Mouse (Mus musculus) intestine, embryonic 16.5 days (tissue): ENCODE data around the gene Ppp1r16b. TPM values are rescaled to one million over a fixed set of nuclear protein-coding genes. Genes with fewer than 3 reads are reported as not detected.

Experiments
- ATAC-seq: fragments of 200-750 bp; cut with Nextera tagmentation; 2 replicates; pipeline ENCODE4 v1.8.0; 2017; ENCODE audit warnings: moderate TSS enrichment, moderate library complexity
- H3K27ac ChIP-seq: fragments of 300-500 bp; sonication (generic); 2 replicates; pipeline ENCODE4 v1.5.1; 2014; ENCODE audit warnings: mild to moderate bottlenecking, low read length
- H3K27me3 ChIP-seq: fragments of 300-500 bp; sonication (generic); replicated peaks from 2 replicates; pipeline ENCODE4 v1.6.1; 2014; ENCODE audit warnings: low read length, control low read depth, mixed read lengths; ENCODE audit not compliant: control insufficient read depth, insufficient read depth
- H3K36me3 ChIP-seq: fragments of 300-500 bp; sonication (generic); 2 replicates; pipeline ENCODE4 v1.6.1; 2014; ENCODE audit warnings: low read length, control low read depth; ENCODE audit not compliant: control insufficient read depth, insufficient read depth
- H3K4me1 ChIP-seq: fragments of 300-500 bp; sonication (generic); 2 replicates; pipeline ENCODE4 v1.6.1; 2014; ENCODE audit warnings: low read length, control low read depth, mixed read lengths; ENCODE audit not compliant: control insufficient read depth, insufficient read depth
- H3K4me2 ChIP-seq: fragments of 300-500 bp; sonication (generic); 2 replicates; pipeline ENCODE4 v1.6.1; 2014; ENCODE audit warnings: low read depth, low read length, control low read depth
- H3K4me3 ChIP-seq: fragments of 300-500 bp; sonication (generic); 2 replicates; pipeline ENCODE4 v1.5.1; 2014; ENCODE audit warnings: mild to moderate bottlenecking, low read length
- H3K9ac ChIP-seq: fragments of 300-500 bp; sonication (generic); 2 replicates; pipeline ENCODE4 v1.6.1; 2014; ENCODE audit warnings: low read depth, low read length
- H3K9me3 ChIP-seq: fragments of 300-500 bp; sonication (generic); 2 replicates; pipeline ENCODE4 v1.6.1; 2016; ENCODE audit warnings: low read length, control low read depth; ENCODE audit not compliant: control insufficient read depth
- WGBS: fragments of 180-500 bp; shearing (Covaris S2); extraction: QIAGEN DNeasy Blood & Tissue Kit; methylation state at CpG from one replicate; pipeline ENCODE4 v1.1.7; 2014; 5-methylcytosine and 5-hydroxymethylcytosine counted together
- polyA plus RNA-seq: library from polyadenylated mRNA; unstranded; fragments of >200 nt; fragmentation: Nextera tagmentation; extraction: Ambion mirVana; gene quantifications from 2 replicates; pipeline ENCODE4 v1.2.1, GENCODE M21; 2015

Ppp1r16b gene
- polyA plus RNA-seq, 1 experiment from 2014 or later: 3.5 TPM

DNA sequence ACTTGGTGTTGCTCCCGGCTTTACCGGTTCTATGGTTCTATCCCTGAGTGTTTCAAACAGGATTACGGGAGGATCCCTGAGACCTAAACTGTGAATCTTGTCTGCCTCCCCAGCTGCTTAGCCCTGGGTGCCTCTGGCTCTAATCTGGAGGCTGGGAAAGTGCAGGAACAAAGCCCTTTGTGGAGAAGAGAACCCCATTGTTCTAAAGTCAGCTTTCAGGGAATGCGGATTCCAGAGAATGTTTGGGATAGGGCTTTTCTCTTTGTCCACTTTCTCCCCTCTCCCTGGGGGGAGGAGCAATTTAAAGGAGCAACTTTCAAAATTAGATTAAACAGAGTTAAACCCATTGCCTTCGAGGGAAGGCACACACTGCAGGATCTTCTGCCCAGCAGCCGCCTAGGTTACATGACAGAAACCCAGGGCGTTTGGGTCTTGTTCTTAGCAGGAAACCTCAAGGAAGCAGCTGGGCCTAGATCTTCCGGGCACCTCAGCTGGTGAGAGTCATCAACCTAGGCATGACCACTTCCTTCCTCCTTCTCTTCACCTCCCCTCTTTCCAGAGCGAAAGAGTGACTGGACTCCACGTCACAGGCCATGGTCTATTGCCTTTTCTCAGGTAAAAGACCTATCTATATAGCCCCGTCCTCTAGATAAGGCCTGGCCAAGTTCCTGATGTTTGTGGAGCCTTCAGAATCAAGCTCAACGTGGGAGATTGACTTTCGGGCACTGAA lies 1.0 kb downstream of the Ppp1r16b start:
- Histone ChIP-seq H3K36me3 (no peaks in the 10 kb centered on the region), H3K4me3 (no peak overlapping the region), H3K4me1 (peaks cover 29% of the 10 kb centered on the region), H3K27ac (no peak overlapping the region), H3K9ac (no peak overlapping the region), H3K4me2 (0 out of 2 replicates have a peak overlapping the region, but pooled peaks have one; percentile 91), H3K9me3 (no peaks in the 10 kb centered on the region), H3K27me3 (peaks cover 32% of the 10 kb centered on the region)
- WGBS: 45% methylated on average over 13 of the region's 13 CpGs
- no peak for ATAC-seq

DNA sequence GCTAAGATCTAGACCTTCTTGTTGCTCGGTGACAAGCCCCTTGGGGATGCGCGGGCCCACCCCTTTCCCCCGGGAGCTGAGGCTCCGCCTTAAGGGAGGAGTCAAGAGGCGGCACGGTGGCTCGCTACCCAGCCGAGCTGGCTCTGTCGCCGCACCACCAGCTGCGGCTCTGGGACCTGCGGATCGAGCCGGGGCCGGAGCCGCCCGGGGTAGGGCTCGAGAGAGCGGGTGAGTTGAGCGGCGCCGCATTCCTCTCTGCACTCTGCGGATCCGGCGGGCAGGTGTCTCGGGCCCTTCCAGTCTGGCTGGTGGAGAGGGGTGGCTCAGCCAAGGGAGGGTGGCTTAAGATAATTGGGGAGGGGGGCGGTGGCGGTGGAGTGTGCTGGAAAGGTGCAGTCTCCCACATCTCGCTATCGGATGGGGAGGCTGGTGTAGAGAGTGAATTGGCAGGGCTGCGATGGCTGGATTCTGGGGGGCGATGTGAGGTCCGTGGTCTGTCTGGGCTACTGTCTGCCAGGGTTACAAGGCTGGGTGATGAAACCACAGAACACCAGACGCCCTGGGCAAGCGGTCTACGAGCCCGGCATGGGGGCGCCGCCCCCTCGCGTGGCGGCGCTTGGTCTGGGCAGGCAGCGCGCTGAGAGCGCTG lies 1.9 kb downstream of the Ppp1r16b start:
- H3K36me3 ChIP-seq: no peaks in the 10 kb centered on the region
- H3K4me1 ChIP-seq: peaks cover 29% of the 10 kb centered on the region

DNA sequence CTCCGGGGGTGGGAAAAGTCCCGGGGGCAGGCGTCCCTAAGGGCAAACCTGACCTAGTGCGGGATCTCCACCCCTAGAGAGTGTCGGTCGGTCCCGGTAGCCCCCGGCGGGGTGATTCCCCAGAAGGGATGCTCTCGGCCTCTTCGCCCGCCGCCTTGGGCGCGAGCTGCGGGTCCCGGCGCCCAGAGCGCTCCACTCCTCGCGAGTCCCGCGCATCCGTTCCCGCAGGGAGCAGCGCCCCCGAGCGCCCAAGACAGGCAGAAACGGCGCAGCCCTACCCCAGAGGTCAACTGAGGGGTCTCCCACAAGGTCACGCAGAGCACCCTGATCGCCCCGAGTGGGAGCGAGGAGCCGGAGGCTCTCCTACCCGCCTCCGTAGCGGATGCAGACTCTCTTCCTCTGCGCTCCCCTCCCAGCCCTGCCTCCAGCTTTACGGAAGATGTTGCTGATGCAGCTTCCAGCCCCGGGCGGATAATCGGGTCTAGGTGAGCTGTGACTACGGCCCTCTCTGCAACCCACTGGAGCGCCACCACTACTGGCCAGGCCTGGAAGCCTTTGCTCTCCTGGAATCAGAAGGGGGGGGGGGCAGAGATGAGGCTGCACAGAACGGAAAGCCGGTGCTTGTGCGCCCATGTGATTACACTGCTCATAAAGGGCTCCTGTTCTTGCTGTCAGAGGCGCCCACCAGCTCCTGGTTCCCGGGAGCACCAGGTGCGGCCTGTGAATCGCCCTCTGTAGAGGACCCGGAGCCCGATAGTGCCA lies 2.7 kb downstream of the Ppp1r16b start:
- no peaks in the 10 kb centered on the region for H3K9me3 ChIP-seq
- H3K4me3 ChIP-seq: peak overlapping the region; percentile 60
- H3K9ac ChIP-seq: peak overlapping the region; percentile 63
- peak overlapping the region; percentile 25; the same call in 1 of the 2 replicates for H3K27ac ChIP-seq
- H3K36me3 ChIP-seq: no peaks in the 10 kb centered on the region
- 2% methylated on average over 52 of the region's 54 CpGs for WGBS
- H3K27me3 ChIP-seq: peaks cover 32% of the 10 kb centered on the region
- H3K4me2 ChIP-seq: peak overlapping the region; percentile 91
- peaks cover 29% of the 10 kb centered on the region for H3K4me1 ChIP-seq
- peak; percentile 17 for ATAC-seq

More for the DNA sequence above, 1.9 kb downstream of the Ppp1r16b start:
- Histone ChIP-seq H3K4me3 (peak overlapping the region; percentile 60), H3K27ac (peak overlapping the region; percentile 25; the same call in 1 of the 2 replicates), H3K9me3 (no peaks in the 10 kb centered on the region), H3K27me3 (peaks cover 32% of the 10 kb centered on the region), H3K4me2 (peak overlapping the region; percentile 91), H3K9ac (peak overlapping the region; percentile 63)
- peak; percentile 60 for ATAC-seq
- under 1% methylated on average over 47 of the region's 47 CpGs for WGBS

DNA sequence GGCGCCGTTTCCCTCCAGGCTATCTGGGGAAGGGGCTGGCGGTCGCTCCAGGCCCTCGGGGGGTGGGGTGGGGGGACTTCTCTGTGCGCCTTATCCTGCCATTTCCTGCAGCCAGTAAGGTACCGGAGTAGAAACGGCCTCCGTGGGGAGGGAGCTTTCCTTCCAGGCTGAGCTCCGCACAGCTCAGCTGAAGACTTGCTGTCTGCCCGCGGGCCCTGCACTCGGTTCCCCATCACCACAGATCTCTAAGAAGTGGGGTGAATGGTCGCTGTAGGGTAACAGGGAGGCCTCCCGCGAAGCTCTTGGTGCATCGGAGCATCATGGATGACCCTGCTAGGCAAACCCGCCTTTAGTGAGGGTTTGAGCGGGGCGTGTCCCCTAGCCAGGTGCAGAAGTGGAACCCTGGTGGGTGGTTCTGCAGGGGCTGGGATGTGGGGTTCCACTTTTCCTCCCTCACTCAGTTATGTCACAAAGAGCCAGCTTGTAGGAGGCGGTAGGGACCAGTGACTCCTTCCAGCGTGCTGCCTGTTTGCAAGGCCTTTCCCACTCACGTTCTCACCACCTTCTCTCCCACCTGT lies 3.3 kb downstream of the Ppp1r16b start:
- no peaks in the 10 kb centered on the region for H3K36me3 ChIP-seq
- peaks cover 33% of the 10 kb centered on the region for H3K4me1 ChIP-seq
- H3K27me3 ChIP-seq: peaks cover 32% of the 10 kb centered on the region
- no peak for ATAC-seq
- peak overlapping the region; percentile 91 for H3K4me2 ChIP-seq
- 14% methylated on average over 23 of the region's 23 CpGs for WGBS
- no peaks in the 10 kb centered on the region for H3K9me3 ChIP-seq
- peak overlapping the region; percentile 60 for H3K4me3 ChIP-seq
- peak overlapping the region; percentile 25; the same call in 1 of the 2 replicates for H3K27ac ChIP-seq
- H3K9ac ChIP-seq: peak overlapping the region; percentile 63

DNA sequence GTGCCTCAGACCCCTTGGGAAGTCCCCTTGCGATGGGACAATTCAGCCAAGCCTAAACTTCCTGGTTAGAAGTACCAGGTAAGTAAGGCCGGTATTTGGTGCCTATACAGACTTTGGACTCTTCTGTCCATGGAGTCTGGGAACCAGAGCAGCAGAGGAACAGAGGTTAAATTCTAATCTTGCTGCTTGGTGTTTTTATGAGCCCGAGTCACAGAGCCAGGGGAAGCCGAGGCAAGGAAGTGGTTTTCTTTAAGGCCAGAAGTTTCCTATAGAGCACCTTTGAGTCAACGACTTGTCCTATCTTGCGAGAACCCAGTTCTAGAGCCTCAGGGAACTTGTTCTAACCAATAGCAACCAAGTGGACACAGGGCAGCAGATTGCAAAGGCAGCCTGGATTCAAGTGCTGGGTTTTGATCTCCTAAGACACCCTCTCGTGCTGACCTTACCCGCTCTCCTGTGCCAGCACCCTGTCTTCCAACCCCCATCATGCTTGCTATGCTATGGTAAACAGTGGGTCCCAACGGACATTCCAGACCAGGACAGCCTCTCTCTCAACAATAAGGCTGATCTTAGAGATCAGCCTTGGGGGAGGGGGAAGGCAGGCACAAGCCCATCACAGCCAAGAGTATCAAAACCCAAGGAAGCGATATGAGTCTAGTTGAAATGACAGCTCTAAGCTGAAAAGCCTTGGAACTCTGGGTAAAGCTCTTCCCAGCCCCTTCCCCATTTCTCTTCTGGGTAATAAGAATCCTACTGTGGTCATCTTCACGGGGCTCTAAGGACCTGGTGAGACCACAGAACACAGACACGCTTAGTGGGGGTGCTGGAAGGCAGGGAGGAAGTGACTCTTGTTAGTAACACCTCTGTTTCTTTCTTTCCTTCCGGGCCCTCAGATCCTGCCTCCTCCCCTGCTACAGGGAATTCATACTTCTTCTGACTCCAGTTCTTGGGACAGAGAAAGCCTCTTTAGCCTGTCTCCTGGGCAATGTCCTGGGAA lies 4.3 kb downstream of the Ppp1r16b start:
- peak overlapping the region; percentile 60 for H3K4me3 ChIP-seq
- ATAC-seq: peak; percentile 62
- H3K4me1 ChIP-seq: peaks cover 34% of the 10 kb centered on the region
- H3K27me3 ChIP-seq: peaks cover 32% of the 10 kb centered on the region
- no peak overlapping the region for H3K4me2 ChIP-seq
- WGBS: 51% methylated on average over 13 of the region's 13 CpGs
- H3K36me3 ChIP-seq: no peaks in the 10 kb centered on the region
- no peak overlapping the region for H3K9ac ChIP-seq
- no peak overlapping the region for H3K27ac ChIP-seq
- H3K9me3 ChIP-seq: no peaks in the 10 kb centered on the region

DNA sequence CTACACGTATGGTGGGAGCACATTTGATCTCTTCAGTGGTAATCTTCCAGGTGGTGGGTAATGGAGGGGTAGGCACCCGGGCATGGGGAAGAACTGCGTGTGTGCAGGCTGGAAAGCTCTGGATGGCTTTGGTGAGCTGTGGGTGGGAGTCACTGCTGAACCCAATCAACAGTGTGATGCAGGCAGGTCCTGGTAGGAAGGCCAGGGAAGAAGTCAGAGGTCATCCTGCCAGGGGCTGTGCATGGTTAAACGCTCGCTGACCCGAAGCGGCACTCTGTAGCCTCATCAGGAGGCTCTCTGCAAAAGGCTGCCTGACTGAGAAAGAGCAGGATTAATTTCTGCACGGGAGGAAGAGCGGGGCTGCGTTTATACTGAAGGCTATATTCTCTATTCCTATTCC lies 5.4 kb downstream of the Ppp1r16b start:
- H3K36me3 ChIP-seq: no peaks in the 10 kb centered on the region
- no peak overlapping the region for H3K4me3 ChIP-seq
- H3K9me3 ChIP-seq: no peaks in the 10 kb centered on the region
- no peak overlapping the region for H3K4me2 ChIP-seq
- H3K27me3 ChIP-seq: peaks cover 32% of the 10 kb centered on the region
- peaks cover 34% of the 10 kb centered on the region for H3K4me1 ChIP-seq
- H3K9ac ChIP-seq: no peak overlapping the region
- no peak for ATAC-seq
- H3K27ac ChIP-seq: no peak overlapping the region
- 57% methylated on average over 10 of the region's 10 CpGs for WGBS

DNA sequence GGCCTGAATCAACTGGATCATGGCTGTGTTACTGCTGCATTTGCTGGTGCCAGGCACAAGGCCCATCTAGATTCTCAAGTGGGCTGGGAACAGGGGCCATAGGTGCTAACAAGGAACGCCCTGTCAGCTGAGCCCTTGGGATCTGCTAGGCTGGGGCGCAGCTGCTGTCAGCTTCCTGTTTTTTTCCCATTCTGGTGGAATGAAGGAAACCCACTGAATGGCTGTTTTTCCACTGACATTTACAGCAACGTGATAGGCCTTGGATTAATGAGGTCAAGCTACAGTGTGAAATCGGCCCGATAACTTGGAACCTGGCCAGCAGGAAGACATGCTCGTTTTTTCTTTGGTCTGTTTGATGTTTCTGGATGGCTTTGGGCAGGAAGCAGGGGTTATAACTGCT lies 7.6 kb downstream of the Ppp1r16b start:
- H3K36me3 ChIP-seq: no peaks in the 10 kb centered on the region
- H3K4me3 ChIP-seq: no peak overlapping the region
- H3K27ac ChIP-seq: 0 out of 2 replicates have a peak overlapping the region, but pooled peaks have one; percentile 10
- H3K9ac ChIP-seq: no peak overlapping the region
- peaks cover 14% of the 10 kb centered on the region for H3K27me3 ChIP-seq
- H3K9me3 ChIP-seq: no peaks in the 10 kb centered on the region
- no peak overlapping the region for H3K4me2 ChIP-seq
- ATAC-seq: peak; percentile 16; the same call in 1 of the 2 replicates
- 21% methylated on average over 6 of the region's 6 CpGs for WGBS
- H3K4me1 ChIP-seq: peaks cover 22% of the 10 kb centered on the region

DNA sequence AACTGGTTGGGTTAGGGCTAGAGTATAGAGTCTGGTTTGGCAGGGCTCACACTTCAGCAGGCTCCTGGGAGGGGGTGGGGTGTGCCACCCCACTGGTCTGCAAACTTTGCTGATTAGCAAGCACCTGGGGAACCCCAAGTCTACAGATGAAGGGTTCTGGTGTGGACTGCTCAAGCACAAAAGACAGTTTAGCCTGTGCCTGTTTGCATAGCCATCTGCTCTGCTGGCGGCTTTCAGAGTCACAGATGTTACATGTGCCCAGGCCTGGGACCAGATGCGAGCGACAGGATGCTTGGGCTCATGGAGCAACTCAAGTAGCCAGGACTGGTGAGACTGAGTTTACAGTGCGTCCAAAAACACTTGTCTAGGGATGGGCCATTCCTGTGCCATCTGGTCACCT lies 8.3 kb downstream of the Ppp1r16b start:
- Histone ChIP-seq H3K4me2 (no peak overlapping the region), H3K36me3 (no peaks in the 10 kb centered on the region), H3K4me3 (no peak overlapping the region), H3K9ac (0 out of 2 replicates have a peak overlapping the region, but pooled peaks have one; percentile 7), H3K27me3 (peaks cover 8% of the 10 kb centered on the region), H3K9me3 (no peaks in the 10 kb centered on the region), H3K4me1 (peaks cover 16% of the 10 kb centered on the region), H3K27ac (0 out of 2 replicates have a peak overlapping the region, but pooled peaks have one; percentile 6)
- ATAC-seq: no peak
- WGBS: 54% methylated on average over 4 of the region's 4 CpGs
